Mouse (Mus musculus): Measurements from ENCODE around the gene Rnaset2b. TPM values are rescaled to one million over a fixed set of nuclear protein-coding genes. Genes with fewer than 3 reads are reported as not detected.
"Not testable (repeated sequence)": the region's sequence is repeated elsewhere in the genome, so short reads cannot be mapped to it uniquely, and the experiment has no call there.

The Rnaset2b gene
- polyA plus RNA-seq, 1 experiment from 2014 or later, result 216 TPM

GRCm38 (mm10) chr17:6972836-6973396 lies 2.5 kb downstream of the Rnaset2b start:
- not testable (repeated sequence) for ATAC-seq (replicated peaks; ENCODE audit: low FRiP score, low TSS enrichment, low read depth)

DNA sequence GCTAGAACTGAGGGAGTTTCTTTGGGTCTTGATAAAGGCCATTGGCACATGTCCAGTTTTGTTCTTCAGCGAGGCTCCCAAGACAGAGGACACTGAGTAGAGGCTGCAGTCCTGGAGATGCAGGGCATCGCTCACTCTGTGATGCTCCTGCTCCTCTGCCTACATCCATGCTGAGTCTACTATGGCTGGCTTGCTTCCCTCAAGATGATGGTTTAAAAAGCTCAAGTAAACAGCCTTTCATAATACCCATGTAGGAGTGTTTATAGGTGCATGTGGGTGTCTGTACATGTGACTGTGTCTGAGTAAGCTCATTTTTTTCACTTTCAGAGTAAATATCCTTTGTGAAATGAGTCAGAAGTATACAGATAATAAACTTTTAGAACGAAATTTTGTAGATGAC lies 4.6 kb downstream of the Rnaset2b start:
- H3K4me1 ChIP-seq (replicated peaks; ENCODE audit: control insufficient read depth, insufficient read depth, low read length); H3K27ac ChIP-seq (ENCODE audit: low read depth); H3K4me2 ChIP-seq (ENCODE audit: low read length); H3K27me3 ChIP-seq (replicated peaks; ENCODE audit: control insufficient read depth, insufficient read depth, low read length); H3K36me3 ChIP-seq (ENCODE audit: control insufficient read depth, insufficient read depth, low read length); H3K4me3 ChIP-seq (ENCODE audit: low read depth, low read length); H3K9ac ChIP-seq (ENCODE audit: low read length); ATAC-seq (replicated peaks; ENCODE audit: low FRiP score, low TSS enrichment, low read depth); DNase-seq (ENCODE audit: low spot score); H3K9me3 ChIP-seq (ENCODE audit: control insufficient read depth, low read length): not testable (repeated sequence)
- WGBS, result 50% methylated on average over 3 of the region's 3 CpGs

More at GRCm38 (mm10) chr17:6972836-6973396, 2.5 kb downstream of the Rnaset2b start:
- not testable (repeated sequence) for DNase-seq (ENCODE audit: low spot score); H3K27ac ChIP-seq (ENCODE audit: low read depth); H3K27me3 ChIP-seq (replicated peaks; ENCODE audit: control insufficient read depth, insufficient read depth, low read length); H3K36me3 ChIP-seq (ENCODE audit: control insufficient read depth, insufficient read depth, low read length); H3K9me3 ChIP-seq (ENCODE audit: control insufficient read depth, low read length); H3K4me1 ChIP-seq (replicated peaks; ENCODE audit: control insufficient read depth, insufficient read depth, low read length); H3K9ac ChIP-seq (ENCODE audit: low read length); H3K4me3 ChIP-seq (ENCODE audit: low read depth, low read length); H3K4me2 ChIP-seq (ENCODE audit: low read length)
- 65% methylated on average over 3 of the region's 4 CpGs for WGBS

- H3K4me2 ChIP-seq (ENCODE audit: low read length), result peak within 1 kb of the TSS; percentile 44
- not testable (repeated sequence) for H3K36me3 ChIP-seq (ENCODE audit: control insufficient read depth, insufficient read depth, low read length); H3K9me3 ChIP-seq (ENCODE audit: control insufficient read depth, low read length); H3K27ac ChIP-seq (ENCODE audit: low read depth); H3K27me3 ChIP-seq (replicated peaks; ENCODE audit: control insufficient read depth, insufficient read depth, low read length); H3K4me1 ChIP-seq (replicated peaks; ENCODE audit: control insufficient read depth, insufficient read depth, low read length)
- peak within 1 kb of the TSS; percentile 45 for H3K4me3 ChIP-seq (ENCODE audit: low read depth, low read length)
- DNase-seq (ENCODE audit: low spot score) (peak; percentile 69), ATAC-seq (replicated peaks; ENCODE audit: low FRiP score, low TSS enrichment, low read depth) (peak; percentile 99)
- peak within 1 kb of the TSS; percentile 58 for H3K9ac ChIP-seq (ENCODE audit: low read length)
- WGBS, result under 1% methylated on average over 36 of the region's 68 CpGs
Observed at GRCm38 (mm10) chr17:6978287-6979248, 8.1 kb downstream of the Rnaset2b start, which contains the start of gene Gm49721. Gene Gm49721 (plus strand): TSS chr17:6978904.

GRCm38 (mm10) chr17:6979380-6979779 lies 8.9 kb downstream of the Rnaset2b start:
- H3K27ac ChIP-seq (ENCODE audit: low read depth), result not testable (repeated sequence)

GRCm38 (mm10) chr17:6980144-6980543 lies 9.7 kb downstream of the Rnaset2b start:
- WGBS, result 81% methylated on average over 5 of the region's 8 CpGs
- not testable (repeated sequence) for ATAC-seq (replicated peaks; ENCODE audit: low FRiP score, low TSS enrichment, low read depth); H3K36me3 ChIP-seq (ENCODE audit: control insufficient read depth, insufficient read depth, low read length); DNase-seq (ENCODE audit: low spot score); H3K9me3 ChIP-seq (ENCODE audit: control insufficient read depth, low read length); H3K4me1 ChIP-seq (replicated peaks; ENCODE audit: control insufficient read depth, insufficient read depth, low read length); H3K4me2 ChIP-seq (ENCODE audit: low read length); H3K27me3 ChIP-seq (replicated peaks; ENCODE audit: control insufficient read depth, insufficient read depth, low read length); H3K9ac ChIP-seq (ENCODE audit: low read length); H3K4me3 ChIP-seq (ENCODE audit: low read depth, low read length); H3K27ac ChIP-seq (ENCODE audit: low read depth)

More at GRCm38 (mm10) chr17:6979380-6979779, 8.9 kb downstream of the Rnaset2b start:
- not testable (repeated sequence) for DNase-seq (ENCODE audit: low spot score); H3K9me3 ChIP-seq (ENCODE audit: control insufficient read depth, low read length); H3K27me3 ChIP-seq (replicated peaks; ENCODE audit: control insufficient read depth, insufficient read depth, low read length); H3K36me3 ChIP-seq (ENCODE audit: control insufficient read depth, insufficient read depth, low read length); H3K4me1 ChIP-seq (replicated peaks; ENCODE audit: control insufficient read depth, insufficient read depth, low read length); ATAC-seq (replicated peaks; ENCODE audit: low FRiP score, low TSS enrichment, low read depth)
- WGBS, result 12% methylated on average over 4 of the region's 5 CpGs
- Histone ChIP-seq H3K9ac (ENCODE audit: low read length) (peak overlapping the region; percentile 58), H3K4me2 (ENCODE audit: low read length) (peak overlapping the region; percentile 44), H3K4me3 (ENCODE audit: low read depth, low read length) (peak overlapping the region; percentile 45)

- H3K4me2 ChIP-seq (ENCODE audit: low read length); H3K4me3 ChIP-seq (ENCODE audit: low read depth, low read length); ATAC-seq (replicated peaks; ENCODE audit: low FRiP score, low TSS enrichment, low read depth); H3K36me3 ChIP-seq (ENCODE audit: control insufficient read depth, insufficient read depth, low read length); DNase-seq (ENCODE audit: low spot score); H3K27me3 ChIP-seq (replicated peaks; ENCODE audit: control insufficient read depth, insufficient read depth, low read length); H3K4me1 ChIP-seq (replicated peaks; ENCODE audit: control insufficient read depth, insufficient read depth, low read length); H3K27ac ChIP-seq (ENCODE audit: low read depth); H3K9ac ChIP-seq (ENCODE audit: low read length); H3K9me3 ChIP-seq (ENCODE audit: control insufficient read depth, low read length): not testable (repeated sequence)
- WGBS, result 95% methylated on average over 1 of the region's 1 CpGs
Observed at GRCm38 (mm10) chr17:6986118-6986517, 15.7 kb downstream of the Rnaset2b start.

GRCm38 (mm10) chr17:6995504-6995903 lies 25.1 kb downstream of the Rnaset2b start:
- H3K27ac ChIP-seq (ENCODE audit: low read depth); H3K4me2 ChIP-seq (ENCODE audit: low read length); H3K4me1 ChIP-seq (replicated peaks; ENCODE audit: control insufficient read depth, insufficient read depth, low read length); H3K9me3 ChIP-seq (ENCODE audit: control insufficient read depth, low read length); H3K36me3 ChIP-seq (ENCODE audit: control insufficient read depth, insufficient read depth, low read length); DNase-seq (ENCODE audit: low spot score); ATAC-seq (replicated peaks; ENCODE audit: low FRiP score, low TSS enrichment, low read depth); H3K9ac ChIP-seq (ENCODE audit: low read length); H3K27me3 ChIP-seq (replicated peaks; ENCODE audit: control insufficient read depth, insufficient read depth, low read length); H3K4me3 ChIP-seq (ENCODE audit: low read depth, low read length): not testable (repeated sequence)
- no CpG with 5 or more reads among the region's 6 CpGs for WGBS

GRCm38 (mm10) chr17:6996826-6997225 lies 26.4 kb downstream of the Rnaset2b start:
- WGBS, result 80% methylated on average over 8 of the region's 8 CpGs
- not testable (repeated sequence) for H3K27me3 ChIP-seq (replicated peaks; ENCODE audit: control insufficient read depth, insufficient read depth, low read length); H3K4me3 ChIP-seq (ENCODE audit: low read depth, low read length); ATAC-seq (replicated peaks; ENCODE audit: low FRiP score, low TSS enrichment, low read depth); H3K27ac ChIP-seq (ENCODE audit: low read depth); DNase-seq (ENCODE audit: low spot score); H3K36me3 ChIP-seq (ENCODE audit: control insufficient read depth, insufficient read depth, low read length); H3K4me1 ChIP-seq (replicated peaks; ENCODE audit: control insufficient read depth, insufficient read depth, low read length); H3K9ac ChIP-seq (ENCODE audit: low read length); H3K4me2 ChIP-seq (ENCODE audit: low read length); H3K9me3 ChIP-seq (ENCODE audit: control insufficient read depth, low read length)

Data from intestine, embryonic 14.5 days (tissue).